Mouse (Mus musculus) retina, postnatal 7 days (tissue): ENCODE results near the gene Hadhb.

Experiments used
- DNase-seq: peaks from one replicate; pipeline ENCODE4 v3.0.0-alpha.2; 2012; ENCODE audit warnings: low read depth, low spot score

Gene Hadhb

GRCm38 (mm10) chr5:30154474-30155394 is at the start of gene Hadhb, which contains the start of gene Hadha:
Hadhb (plus strand) TSS chr5:30155248.
Hadha (minus strand) TSS chr5:30155162.
- peak; percentile 85 for DNase-seq

- no peak for DNase-seq
These were observed 49.3 kb upstream of the Hadhb start, which contains the start of gene 3110082J24Rik for GRCm38 (mm10) chr5:30105668-30106300. 3110082J24Rik (minus strand) TSS chr5:30106086.

GRCm38 (mm10) chr5:30106756-30107155 is 48.3 kb upstream of the Hadhb start:
- no peak for DNase-seq

GRCm38 (mm10) chr5:30107186-30107585 is 47.9 kb upstream of the Hadhb start:
- no peak for DNase-seq

GRCm38 (mm10) chr5:30107611-30108041 is 47.4 kb upstream of the Hadhb start:
- no peak for DNase-seq

GRCm38 (mm10) chr5:30108233-30108632 is 46.8 kb upstream of the Hadhb start:
- no peak for DNase-seq

GRCm38 (mm10) chr5:30109899-30110298 is 45.1 kb upstream of the Hadhb start:
- no peak for DNase-seq

- DNase-seq = no peak
These were observed 44.5 kb upstream of the Hadhb start for GRCm38 (mm10) chr5:30110371-30111060.

GRCm38 (mm10) chr5:30111126-30111525 is 43.9 kb upstream of the Hadhb start:
- no peak for DNase-seq

- no peak for DNase-seq
These were observed 43.3 kb upstream of the Hadhb start for GRCm38 (mm10) chr5:30111771-30112170.

- DNase-seq = no peak
These were observed 42.4 kb upstream of the Hadhb start for GRCm38 (mm10) chr5:30112533-30113068.

GRCm38 (mm10) chr5:30113881-30114760 is 40.9 kb upstream of the Hadhb start:
- peak; percentile 77 for DNase-seq

GRCm38 (mm10) chr5:30114761-30115140 is 40.3 kb upstream of the Hadhb start:
- DNase-seq = no peak

GRCm38 (mm10) chr5:30115718-30116117 is 39.3 kb upstream of the Hadhb start:
- no peak for DNase-seq

GRCm38 (mm10) chr5:30118018-30118417 is 37.0 kb upstream of the Hadhb start:
- DNase-seq = no peak

- DNase-seq = no peak
These were observed 35.9 kb upstream of the Hadhb start for GRCm38 (mm10) chr5:30119163-30119562.

- DNase-seq = no peak
These were observed 34.9 kb upstream of the Hadhb start for GRCm38 (mm10) chr5:30120106-30120505.

- no peak for DNase-seq
These were observed 32.6 kb upstream of the Hadhb start for GRCm38 (mm10) chr5:30122481-30122880.

GRCm38 (mm10) chr5:30125587-30125986 is 29.5 kb upstream of the Hadhb start:
- peak; percentile 40 for DNase-seq

GRCm38 (mm10) chr5:30126756-30127155 is 28.3 kb upstream of the Hadhb start:
- DNase-seq = no peak
